Mouse (Mus musculus) spleen, embryonic (tissue): ENCODE measurements at regions not wholly inside any gene's neighbourhood (a gene's known extent, or its start where the extent isn't known, plus 50 kb on each side); places are given as distances from the start of the nearest gene placed in this dataset.

Source experiments
- CTCF ChIA-PET: fragments of 350-600 bp; sonication (Branson Sonifier 250); formaldehyde crosslinking; loops from one replicate; lab custom pipeline; 2022; lab: Charles Lee

DNA sequence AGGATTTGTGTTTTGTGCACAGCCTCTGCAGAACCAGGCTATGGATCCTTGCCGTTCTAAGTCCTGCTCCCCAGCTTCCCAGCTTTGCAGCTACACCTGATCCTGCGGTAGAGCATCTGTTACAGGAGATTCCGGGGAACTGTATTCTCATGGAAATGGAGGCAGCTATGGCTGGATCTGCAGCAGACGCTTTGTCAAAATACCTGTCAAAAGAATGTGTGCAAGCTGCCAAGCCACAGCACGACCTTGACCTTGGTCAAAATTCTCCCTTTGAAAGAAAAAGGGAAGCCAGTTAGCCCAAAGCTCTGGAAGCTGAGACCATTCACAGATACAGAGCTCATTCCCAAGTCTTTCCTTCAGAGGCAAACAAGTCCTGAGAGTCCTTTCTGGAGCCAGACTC, 255.3 kb downstream of the Med13l start:
- CTCF ChIA-PET: no interaction called here

GRCm38 (mm10) chr5:118818294-118818693, 257.8 kb downstream of the Med13l start:
- CTCF ChIA-PET: no interaction called here

DNA sequence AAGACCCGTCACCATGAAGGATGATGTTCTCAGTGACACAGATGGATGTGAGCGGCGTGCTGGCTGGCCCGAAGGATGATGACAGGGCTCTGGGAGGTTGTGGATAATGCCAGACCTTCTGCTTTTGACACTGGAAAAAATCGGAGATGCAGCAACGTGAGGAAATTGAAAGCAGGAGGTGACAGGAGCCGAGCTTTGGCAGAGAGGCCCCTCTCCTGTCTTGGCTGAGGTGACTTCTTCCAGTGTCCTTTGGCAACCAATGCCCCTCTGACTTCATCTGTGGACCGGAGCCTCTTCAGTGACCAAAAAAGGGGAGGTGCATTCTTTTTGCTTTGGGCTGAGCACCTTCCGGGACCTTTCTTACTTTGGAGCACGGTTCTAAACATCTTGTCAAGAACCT, 264.3 kb downstream of the Med13l start:
- CTCF ChIA-PET: no interaction called here

GRCm38 (mm10) chr5:118829031-118829698, 268.7 kb downstream of the Med13l start:
- CTCF ChIA-PET: no interaction called here

- CTCF ChIA-PET: no interaction called here
Measured at GRCm38 (mm10) chr5:118832701-118833100, 272.2 kb downstream of the Med13l start.

DNA sequence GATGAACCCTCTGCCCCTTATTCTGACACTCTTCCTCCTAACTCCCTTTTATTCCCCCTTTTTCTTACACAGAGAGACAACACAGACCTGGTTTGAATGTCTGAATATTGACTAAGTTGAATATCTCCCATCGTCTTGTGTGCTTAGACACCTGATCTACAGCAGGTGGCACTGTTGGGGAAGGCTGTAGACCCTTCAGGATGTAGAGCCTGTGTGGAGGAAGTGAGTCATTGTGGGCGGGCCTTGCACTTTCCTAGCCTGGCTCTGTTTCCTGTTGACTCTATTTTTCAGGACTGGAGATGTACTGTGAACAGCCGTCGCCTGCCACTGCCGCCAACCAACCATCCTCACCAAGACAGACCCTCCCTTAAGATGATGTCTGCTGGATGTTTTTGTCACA, 273.6 kb downstream of the Med13l start:
- CTCF ChIA-PET: no interaction called here

DNA sequence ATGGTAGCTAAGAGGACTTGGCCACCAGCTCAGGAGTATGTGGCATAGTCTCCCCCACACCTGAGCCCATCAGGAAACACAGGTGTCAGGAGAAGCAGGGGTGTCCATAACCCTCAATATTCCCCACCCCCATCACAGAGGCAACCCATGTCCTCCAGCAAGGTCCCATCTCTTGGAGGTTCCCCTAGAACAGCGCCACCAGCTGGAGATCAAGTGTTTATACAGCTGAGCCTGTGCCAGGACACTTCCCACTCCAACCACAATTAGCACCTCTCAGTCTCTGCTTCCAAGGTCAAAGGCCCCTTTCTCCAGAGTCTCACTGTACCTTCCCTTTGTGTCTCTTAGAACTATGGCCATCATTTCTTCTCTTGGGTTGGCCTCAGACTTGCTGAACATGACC, 276.5 kb downstream of the Med13l start:
- CTCF ChIA-PET: no interaction called here

- CTCF ChIA-PET: no interaction called here
Measured at GRCm38 (mm10) chr5:118838421-118838820, 277.9 kb downstream of the Med13l start.

DNA sequence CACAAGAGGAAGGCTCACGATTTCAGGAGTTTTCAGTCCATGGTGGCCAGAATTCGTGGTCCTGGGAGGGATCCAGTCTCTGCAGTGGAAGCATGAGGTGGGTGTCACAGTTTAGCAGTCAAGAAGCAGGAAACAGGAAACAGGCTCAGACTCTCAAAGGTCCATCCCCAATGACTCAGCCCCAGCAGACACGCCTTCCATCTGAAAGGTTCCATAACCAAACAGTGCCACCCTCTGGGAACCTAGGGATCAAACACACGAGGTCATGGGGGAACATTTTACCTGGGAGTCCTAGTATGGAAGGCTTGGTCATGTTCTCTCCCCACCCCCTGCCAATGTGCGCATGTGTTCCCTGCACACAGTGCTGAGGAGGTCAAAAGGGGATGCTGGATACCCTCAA, 279.4 kb downstream of the Med13l start:
- CTCF ChIA-PET: no interaction called here

DNA sequence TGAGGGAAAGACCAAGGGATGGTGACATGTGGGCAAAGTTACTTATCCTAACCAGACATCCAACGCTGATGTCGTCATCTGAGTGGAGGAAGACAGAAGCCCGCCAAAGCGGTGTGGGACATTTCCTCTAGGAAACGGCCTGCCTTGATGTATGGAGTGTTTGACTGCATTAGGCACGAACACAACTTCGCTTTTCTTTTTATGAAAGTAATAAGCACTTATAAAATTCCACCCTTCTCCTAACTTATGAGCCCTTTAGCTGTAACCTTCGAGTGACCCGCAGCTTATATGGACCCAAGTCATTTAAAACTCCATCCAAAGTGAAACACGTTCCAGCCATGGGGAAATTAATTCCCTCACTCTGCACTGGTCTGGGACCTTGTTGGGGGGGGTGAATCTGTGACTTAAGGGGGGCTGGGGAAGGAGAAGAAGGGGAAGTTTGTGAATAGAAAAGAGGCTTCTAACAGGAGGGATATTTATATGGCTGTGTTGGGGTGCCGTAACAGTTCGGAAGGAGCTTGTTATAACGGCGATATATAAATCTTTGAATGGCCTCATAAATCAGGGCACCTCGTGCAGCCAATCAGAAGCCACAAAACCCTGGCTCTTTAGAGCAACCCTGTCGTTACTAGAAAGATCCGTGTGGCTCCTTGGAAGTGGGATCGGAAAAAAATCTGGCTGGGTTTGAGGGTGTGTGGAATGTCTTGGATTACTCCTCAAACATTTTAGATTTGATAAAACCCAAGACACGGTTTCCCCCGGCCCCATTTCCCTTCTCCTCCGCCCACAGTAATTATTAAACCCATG, 280.9 kb downstream of the Med13l start:
- CTCF ChIA-PET: no interaction called here

GRCm38 (mm10) chr5:118842017-118842396, 281.5 kb downstream of the Med13l start:
- CTCF ChIA-PET: no interaction called here

- CTCF ChIA-PET: no interaction called here
Measured at GRCm38 (mm10) chr5:118857001-118857400, 296.5 kb downstream of the Med13l start.

DNA sequence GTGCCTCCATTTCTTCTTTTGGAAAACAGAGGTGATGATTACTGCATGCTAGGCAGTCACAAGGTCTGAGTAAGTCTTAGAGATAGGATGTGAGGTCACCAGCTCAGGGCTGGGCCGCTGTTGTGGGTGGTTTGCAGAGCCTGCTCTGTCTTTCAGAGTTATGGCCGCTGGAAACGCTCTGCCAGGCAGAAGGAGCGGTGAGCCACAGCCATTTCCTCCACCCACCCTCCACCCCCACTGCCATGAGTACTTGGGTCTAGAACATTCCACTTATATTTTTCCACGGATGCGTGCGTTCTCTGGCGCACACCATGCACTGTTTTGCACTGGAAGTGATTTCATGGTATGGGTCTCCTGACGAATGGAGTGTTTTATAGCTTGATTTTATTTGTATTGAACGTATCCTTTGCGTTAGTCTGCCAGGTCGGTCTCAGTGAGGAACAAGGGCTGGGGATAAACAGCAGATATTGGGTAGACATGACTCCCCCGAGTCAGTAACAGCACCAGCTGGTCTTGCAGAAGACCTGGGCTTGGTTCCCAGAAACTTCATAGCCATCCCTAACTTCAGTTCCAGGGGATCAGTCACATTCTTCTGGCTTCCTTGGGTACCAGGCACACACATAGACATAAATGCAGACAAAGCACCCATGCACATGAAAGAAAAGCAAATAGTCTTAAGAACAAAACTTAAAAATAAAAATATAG, 300.8 kb downstream of the Med13l start:
- CTCF ChIA-PET: no interaction called here

- CTCF ChIA-PET: no interaction called here
Measured at GRCm38 (mm10) chr5:118867511-118867910, 307.0 kb downstream of the Med13l start.

DNA sequence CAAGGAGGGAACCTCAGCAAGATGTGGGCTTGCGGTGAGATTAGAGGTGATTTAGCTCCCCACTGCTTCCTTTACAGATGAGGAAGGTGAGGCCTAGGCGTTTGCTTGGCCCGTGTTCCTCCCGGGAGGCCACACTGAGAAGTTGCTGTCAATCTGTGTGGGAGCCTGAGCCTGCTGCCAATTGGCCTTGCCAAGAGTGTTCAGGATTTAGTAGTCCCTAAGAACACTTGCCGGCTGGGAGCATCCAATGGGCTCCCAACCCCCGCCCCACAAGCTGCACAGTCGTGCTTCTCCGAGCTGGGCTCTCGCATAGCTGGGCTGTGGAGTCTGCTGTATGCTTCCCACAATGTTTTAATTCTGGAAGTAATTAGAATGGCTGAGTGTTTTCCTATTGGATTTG, 308.9 kb downstream of the Med13l start:
- CTCF ChIA-PET: no interaction called here

- CTCF ChIA-PET: no interaction called here
Measured at GRCm38 (mm10) chr5:118873871-118874270, 313.4 kb downstream of the Med13l start.

DNA sequence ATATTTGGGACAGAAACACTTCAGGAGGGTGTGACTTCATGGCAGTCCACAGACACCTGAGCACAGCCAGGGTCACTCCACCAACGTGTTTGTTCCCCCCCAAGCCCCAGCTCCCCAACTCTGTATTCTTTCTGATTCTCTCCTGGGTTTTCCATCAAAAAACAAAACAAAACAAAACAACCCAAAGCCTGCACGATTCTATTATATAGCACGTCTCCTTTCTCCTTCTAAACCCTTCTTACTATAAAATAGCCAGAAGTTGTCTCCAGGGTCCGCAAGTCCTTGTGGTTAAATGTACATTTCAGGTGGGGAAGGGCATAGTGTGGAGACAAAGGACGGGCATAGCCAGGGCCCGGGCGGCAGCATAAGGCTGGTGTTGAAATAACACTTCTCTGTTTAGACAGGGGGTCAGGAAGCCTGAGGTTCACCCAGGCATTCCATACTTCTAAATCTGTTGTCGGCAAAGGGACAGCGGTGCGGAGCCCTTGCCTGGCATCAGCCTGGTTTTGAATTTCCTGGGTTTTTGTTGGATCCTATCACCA, 314.7 kb downstream of the Med13l start:
- CTCF ChIA-PET: no interaction called here

GRCm38 (mm10) chr5:118876586-118877312, 316.3 kb downstream of the Med13l start:
- CTCF ChIA-PET: no interaction called here

DNA sequence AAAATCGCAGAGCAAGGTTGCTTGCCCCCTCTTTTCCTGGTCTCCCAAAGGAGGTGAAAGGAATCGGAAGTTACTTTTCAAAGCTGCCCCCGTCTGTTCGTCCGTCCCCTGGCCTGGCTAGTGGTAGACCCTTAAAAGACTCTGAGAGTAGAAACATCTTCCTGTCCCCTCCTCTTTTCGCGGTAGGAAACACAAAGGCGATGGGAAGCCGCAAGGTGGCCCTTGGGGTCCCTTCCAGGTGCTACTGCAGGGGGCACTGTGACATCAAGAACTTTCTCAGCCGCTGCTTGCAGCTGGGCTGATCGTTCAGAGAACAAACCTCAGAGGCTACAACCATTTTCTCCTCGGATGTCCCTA, 316.8 kb downstream of the Med13l start:
- CTCF ChIA-PET: no interaction called here

DNA sequence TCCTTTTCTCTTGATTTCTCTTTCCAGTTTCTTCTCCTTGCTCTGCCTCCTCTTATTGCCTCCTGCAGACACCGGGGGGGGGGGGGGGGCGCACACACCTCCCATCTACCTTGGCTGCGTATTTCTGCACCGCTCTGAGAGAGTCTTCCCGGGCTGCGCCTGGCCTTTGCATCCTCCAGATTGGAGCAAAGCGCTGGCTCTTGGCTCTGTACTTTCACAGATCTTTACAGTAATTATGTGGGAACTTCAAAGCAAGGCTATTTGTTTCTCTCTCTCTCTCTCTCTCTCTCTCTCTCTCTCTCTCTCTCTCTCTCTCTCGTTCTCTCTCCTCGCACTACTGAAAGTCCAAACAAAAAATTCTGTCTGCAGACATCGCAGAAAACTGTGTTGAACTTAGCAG, 317.4 kb downstream of the Med13l start:
- CTCF ChIA-PET: no interaction called here

DNA sequence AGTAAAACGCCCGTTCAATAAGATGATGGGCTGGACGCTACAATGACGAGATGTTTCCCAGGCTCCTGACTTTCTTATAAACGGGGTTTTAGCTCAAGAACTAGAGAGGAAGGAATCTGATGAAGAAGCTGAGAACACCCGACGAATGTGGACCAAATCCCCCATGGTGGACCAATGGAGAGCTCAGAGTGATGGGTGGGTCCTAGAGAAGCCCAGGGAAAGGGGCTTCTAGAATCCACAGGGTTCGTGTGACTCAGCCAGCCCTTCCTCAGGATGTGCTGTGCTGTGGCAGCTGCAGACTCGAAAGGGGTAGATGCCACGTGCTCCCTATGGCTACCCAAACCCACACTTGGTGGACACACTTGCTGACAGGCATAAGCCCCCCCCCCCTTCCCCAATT, 318.2 kb downstream of the Med13l start:
- CTCF ChIA-PET: no interaction called here
